Mouse (Mus musculus): ENCODE data around the gene Sec1.

- TF ChIP-seq MAFK (IDR thresholded peaks at IDR 0.05; ENCODE audit: insufficient read depth, low read depth, low read length) (no peak), CHD2 (IDR thresholded peaks at IDR 0.05; ENCODE audit: low read depth, low read length) (no peak), ZNF384 (IDR thresholded peaks at IDR 0.05; ENCODE audit: low read depth, low read length) (no peak), ZC3H11A (IDR thresholded peaks at IDR 0.05; ENCODE audit: borderline replicate concordance, low read depth, low read length) (no peak)
These were observed 30.9 kb upstream of the Sec1 start for GRCm38 (mm10) chr7:45725151-45725550.
